Mouse (Mus musculus): ENCODE data around the gene Fcgrt.
"Not testable (repeated sequence)": the region's sequence is repeated elsewhere in the genome, so short reads cannot be mapped to it uniquely, and the experiment has no call there.

The Fcgrt gene

GRCm38 (mm10) chr7:45103652-45104180, at the start of gene Fcgrt:
TSS of gene Fcgrt (minus strand) at chr7:45103851.
- in situ Hi-C loops (cut with MboI, MseI) = no loop called here

GRCm38 (mm10) chr7:45153052-45153451, 49.4 kb upstream of the Fcgrt start:
- in situ Hi-C loops (cut with MboI, MseI) = not testable (repeated sequence)

- in situ Hi-C loops (cut with MboI, MseI) = no loop called here
Observed at GRCm38 (mm10) chr7:45151303-45151702, 47.7 kb upstream of the Fcgrt start.

GRCm38 (mm10) chr7:45150321-45150720, 46.7 kb upstream of the Fcgrt start:
- in situ Hi-C loops (cut with MboI, MseI) = no loop called here

- in situ Hi-C loops (cut with MboI, MseI) = no loop called here
Observed at GRCm38 (mm10) chr7:45149545-45149944, 45.9 kb upstream of the Fcgrt start.

GRCm38 (mm10) chr7:45148534-45149098, 45.0 kb upstream of the Fcgrt start:
- in situ Hi-C loops (cut with MboI, MseI) = no loop called here

- in situ Hi-C loops (cut with MboI, MseI) = no loop called here
Observed at GRCm38 (mm10) chr7:45147899-45148298, 44.2 kb upstream of the Fcgrt start.

GRCm38 (mm10) chr7:45147267-45147666, 43.6 kb upstream of the Fcgrt start:
- in situ Hi-C loops (cut with MboI, MseI) = no loop called here

GRCm38 (mm10) chr7:45145460-45145859, 41.8 kb upstream of the Fcgrt start:
- in situ Hi-C loops (cut with MboI, MseI) = no loop called here

GRCm38 (mm10) chr7:45144368-45145174, 40.9 kb upstream of the Fcgrt start:
- in situ Hi-C loops (cut with MboI, MseI) = no loop called here

- in situ Hi-C loops (cut with MboI, MseI) = no loop called here
Observed at GRCm38 (mm10) chr7:45141914-45142313, 38.3 kb upstream of the Fcgrt start.

- in situ Hi-C loops (cut with MboI, MseI) = no loop called here
Observed at GRCm38 (mm10) chr7:45141319-45141718, 37.7 kb upstream of the Fcgrt start.

- in situ Hi-C loops (cut with MboI, MseI) = no loop called here
Observed at GRCm38 (mm10) chr7:45139904-45140723, 36.5 kb upstream of the Fcgrt start.

- in situ Hi-C loops (cut with MboI, MseI) = no loop called here
Observed at GRCm38 (mm10) chr7:45138403-45138802, 34.8 kb upstream of the Fcgrt start.

- in situ Hi-C loops (cut with MboI, MseI) = no loop called here
Observed at GRCm38 (mm10) chr7:45137171-45138006, 33.7 kb upstream of the Fcgrt start.

- in situ Hi-C loops (cut with MboI, MseI) = no loop called here
Observed at GRCm38 (mm10) chr7:45135993-45136567, 32.4 kb upstream of the Fcgrt start, which contains the start of the genes Gm45713 and Flt3l. TSS of gene Gm45713 (minus strand) at chr7:45136231. TSS of gene Flt3l (minus strand) at chr7:45136432.

- in situ Hi-C loops (cut with MboI, MseI) = no loop called here
Observed at GRCm38 (mm10) chr7:45135370-45135769, 31.7 kb upstream of the Fcgrt start.

GRCm38 (mm10) chr7:45134544-45135026, 30.9 kb upstream of the Fcgrt start:
- in situ Hi-C loops (cut with MboI, MseI) = no loop called here

- in situ Hi-C loops (cut with MboI, MseI) = no loop called here
Observed at GRCm38 (mm10) chr7:45133446-45134159, 30.0 kb upstream of the Fcgrt start.

- in situ Hi-C loops (cut with MboI, MseI) = no loop called here
Observed at GRCm38 (mm10) chr7:45131850-45132249, 28.2 kb upstream of the Fcgrt start.

Measured in T-helper 17 cell (primary cell).